Mouse (Mus musculus) ES-CJ7 (cell line): Measurements from ENCODE around the gene Olfr1412.

Experiments used
- DNase-seq: peaks from one replicate; pipeline ENCODE4 v3.0.0; 2011; ENCODE audit warnings: low read depth, low spot score

Gene Olfr1412

DNA sequence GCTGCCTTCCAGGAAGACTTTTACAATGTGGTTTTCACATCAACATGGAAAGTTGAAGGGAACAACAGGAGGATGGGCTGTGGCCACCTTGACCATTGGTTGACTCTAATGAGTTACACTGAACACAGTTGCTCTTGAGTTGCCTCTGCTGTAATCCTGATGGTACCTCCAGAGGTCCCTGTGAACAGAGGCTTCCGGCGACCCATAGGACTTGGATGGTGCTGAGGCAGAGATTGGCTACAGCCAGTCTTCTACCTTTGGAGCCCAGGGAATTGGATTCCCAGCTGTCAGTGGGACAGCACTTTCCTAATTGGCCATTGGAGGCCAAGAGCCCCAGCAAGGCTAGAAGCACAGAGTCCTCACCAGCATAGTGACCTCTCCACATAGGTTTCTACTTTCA lies at the start of gene Olfr1412:
Olfr1412 (plus strand) TSS at position 301 of the 400 bp plus-strand sequence.
- DNase-seq, result no peak

DNA sequence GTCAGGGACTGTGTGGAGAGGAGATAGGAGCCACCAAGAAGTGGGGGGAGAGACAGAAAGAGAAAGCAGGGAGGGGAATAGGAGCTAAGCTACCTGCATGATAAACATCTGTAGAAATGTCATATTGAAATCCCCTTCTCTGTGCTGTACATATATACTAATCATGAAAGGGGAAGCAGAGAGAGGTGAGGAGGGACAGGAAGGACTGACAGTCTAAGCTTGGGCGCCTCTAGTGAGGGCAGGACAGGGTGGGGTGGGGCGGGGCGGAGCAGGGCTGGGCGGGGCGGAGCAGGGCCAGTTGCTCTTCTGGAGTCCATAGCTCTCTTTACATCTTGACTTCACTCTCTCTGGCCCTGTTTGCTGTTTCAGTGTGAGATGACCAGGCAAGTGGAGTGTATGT lies 48.6 kb upstream of the Olfr1412 start:
- DNase-seq, result no peak

DNA sequence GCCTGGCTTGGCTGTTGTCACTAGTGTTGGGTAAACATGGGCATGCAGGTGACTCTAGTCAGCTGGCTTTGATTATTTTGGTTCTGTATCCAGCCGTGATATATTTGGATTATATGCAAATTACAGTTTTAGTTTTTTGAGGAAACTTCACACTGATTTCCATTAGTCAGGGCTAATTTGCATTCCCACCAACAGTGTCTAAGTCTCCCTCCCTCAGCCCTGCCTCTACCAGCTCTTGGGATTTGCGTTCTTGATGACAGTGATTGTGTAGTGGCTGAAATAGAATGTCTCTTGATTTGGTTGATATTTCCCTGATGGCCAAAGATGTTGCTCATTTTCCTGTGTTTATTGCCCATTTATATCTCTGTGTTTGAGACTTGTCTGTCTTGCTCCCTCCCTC lies 46.5 kb upstream of the Olfr1412 start:
- DNase-seq, result no peak

DNA sequence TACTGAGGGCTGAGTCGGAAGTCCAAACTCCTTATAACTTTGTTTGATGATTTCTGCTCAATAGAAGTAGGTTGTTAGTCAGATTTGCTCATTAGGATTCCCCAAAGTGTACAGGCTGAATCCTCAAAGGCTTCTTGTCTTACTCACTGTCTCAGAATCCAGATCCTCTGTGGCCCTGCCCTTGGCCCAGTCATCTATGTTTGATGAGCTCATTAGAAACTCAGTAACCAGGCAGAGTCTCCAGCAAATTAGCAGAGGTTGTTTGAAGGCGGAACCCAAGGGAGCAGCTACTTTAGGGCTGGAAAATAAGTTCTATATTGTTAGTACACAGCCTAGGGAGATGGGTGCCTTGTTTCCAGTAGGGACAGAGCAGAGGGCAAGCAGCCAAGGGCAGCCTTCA lies 39.6 kb upstream of the Olfr1412 start:
- no peak for DNase-seq

DNA sequence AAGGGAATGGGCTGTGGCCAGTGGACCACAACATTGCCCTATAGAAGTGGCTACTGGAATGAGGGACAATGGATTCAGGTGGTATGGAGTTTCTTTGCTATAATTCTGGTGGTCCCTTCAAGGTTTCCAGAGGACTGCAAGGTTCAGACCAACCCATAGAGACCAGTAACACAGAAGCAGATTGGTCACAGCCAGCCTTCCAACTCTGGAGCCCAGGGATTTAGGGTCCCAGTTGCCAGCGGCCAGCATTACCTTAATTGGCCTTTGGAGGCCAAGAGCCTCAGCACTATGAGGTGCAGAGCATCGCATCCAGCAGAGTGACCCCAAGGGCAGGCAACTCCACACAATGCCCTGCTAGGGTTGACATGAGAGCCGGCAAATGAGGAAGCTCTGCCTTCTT lies 14.6 kb upstream of the Olfr1412 start, which contains the start of gene Olfr1413:
Olfr1413 (plus strand) TSS at position 301 of the 400 bp plus-strand sequence.
- no peak for DNase-seq

DNA sequence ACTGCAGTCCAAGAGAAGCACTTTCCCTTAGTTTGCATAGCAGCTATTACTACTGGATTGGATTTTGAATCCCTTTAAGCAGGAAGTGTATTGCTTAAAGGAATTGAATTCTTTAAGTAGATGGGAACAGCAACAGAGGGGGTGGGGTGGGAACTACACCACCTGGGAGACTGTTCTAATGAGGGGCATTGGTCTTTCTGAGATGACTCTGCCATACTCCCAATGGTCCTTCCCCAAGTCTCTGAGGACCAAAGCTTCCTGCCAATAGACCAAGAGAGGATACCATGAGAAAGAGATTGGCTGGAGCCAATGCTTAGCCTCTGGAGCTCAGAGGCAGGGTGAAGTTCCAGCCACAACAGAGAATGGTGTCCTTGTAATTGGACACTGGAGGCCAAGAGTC lies 8.5 kb downstream of the Olfr1412 start, which contains the start of gene Olfr1411:
Olfr1411 (plus strand) TSS at position 301 of the 400 bp plus-strand sequence.
- no peak for DNase-seq

DNA sequence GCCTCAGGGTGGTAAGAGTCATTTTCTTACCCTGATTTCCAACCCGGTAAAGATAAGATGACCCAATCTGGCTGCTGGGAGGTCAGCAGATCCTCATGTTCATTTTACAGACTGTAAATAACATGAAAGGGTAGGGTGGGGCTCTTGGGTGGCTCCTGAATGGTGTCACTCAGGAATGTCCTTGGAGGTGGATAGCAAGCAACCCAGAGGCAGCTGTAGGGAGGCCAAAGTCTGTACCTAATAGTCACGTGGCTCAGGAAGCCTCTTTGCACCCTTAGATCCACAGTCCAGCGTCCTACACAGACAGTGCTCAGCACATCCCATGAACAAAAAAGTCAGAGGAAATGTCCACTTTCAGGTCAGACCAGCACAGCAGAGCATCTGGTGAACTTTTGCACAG lies 10.4 kb downstream of the Olfr1412 start:
- no peak for DNase-seq

DNA sequence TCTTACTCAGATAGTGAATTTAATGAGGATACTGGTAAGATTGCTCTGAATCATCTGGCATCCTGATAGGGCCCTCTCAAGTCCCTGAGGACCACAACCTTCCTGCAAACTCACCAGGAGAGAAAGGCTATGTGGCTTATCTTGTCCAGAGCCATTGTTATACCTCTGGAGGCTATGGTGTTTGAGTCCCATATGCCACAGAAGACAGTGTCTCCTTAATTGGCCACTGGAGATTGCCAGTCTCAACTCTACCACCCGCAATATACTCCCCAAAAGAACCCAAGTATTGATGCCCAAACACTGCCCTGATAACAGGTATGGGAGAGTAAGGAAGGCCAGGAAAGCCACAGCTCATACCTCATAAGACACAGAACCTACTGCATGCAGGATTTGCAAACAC lies 19.9 kb downstream of the Olfr1412 start, which contains the start of gene Olfr1410:
Olfr1410 (plus strand) TSS at position 301 of the 400 bp plus-strand sequence.
- no peak for DNase-seq

DNA sequence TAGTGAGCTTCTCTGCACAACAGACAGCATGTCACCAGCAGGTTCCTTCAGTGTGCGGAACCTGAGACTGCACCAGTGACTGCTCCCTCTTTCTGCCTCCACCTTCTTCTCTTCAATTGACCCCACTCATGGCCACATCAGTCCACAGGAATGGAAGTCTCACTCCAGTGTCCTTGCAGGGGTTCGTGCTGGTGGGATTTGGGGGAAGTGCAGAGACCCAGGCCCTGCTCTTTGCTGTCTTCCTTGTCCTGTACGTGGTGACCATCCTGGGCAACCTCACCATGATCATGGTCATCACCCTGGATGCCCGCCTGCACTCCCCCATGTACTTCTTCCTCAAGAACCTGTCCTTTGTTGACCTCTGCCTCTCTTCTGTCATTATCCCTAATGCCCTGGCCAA lies 22.1 kb downstream of the Olfr1412 start:
- no peak for DNase-seq

DNA sequence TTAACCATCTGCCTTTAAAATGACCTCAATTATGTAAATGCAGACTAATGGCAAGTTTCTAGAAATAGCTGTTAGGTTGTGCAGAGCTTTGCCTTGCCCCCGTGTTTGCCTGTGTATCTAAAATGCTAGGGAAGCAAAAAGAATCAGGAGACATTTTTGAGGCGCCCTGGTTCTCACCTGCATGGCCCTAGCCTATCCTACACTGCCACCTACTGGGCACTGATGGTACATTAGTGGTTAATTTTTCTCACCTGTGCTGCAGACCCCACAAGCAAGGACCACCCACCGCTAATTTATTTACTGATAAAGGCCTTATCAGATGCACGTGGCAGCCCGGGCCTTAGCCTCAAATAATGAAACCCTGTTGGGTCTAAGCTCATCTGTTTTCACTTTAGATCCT lies 25.4 kb downstream of the Olfr1412 start:
- DNase-seq, result peak; percentile 73

DNA sequence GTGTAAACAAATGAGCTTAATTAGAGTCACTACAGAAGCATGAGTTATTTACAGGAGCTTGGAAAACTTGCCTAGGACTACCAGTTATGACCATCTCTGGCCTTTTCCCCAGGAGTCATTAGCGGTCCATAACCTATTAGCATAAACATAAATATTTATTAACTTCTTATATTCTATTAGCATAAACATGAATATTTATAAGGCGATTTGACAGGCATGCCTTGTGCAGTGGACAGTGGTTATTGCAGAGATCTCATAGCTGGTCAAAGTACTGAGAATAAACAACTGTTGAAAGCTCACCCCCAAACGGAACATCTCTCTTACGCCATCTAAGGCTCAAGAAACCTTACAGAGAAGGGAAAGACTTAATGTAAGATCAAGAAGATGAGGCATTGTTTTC lies 27.6 kb downstream of the Olfr1412 start:
- no peak for DNase-seq

DNA sequence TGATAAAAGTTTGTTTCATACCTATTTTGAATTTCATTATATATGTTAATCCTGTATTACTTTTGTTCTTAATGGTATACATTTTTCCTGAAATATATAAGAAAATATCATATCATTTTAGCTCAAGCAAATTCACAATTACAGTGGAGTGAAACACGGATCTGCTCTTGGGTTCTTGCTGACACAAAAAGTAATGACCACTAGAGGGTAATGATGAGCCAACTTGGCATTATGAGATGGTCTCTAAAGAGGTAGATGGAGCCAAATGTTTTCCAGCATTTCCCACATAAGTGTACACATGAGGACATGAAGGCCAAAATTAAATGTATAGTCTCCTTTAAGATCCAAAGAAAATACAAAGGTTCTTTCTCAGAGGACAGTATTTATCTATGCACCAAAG lies 28.9 kb downstream of the Olfr1412 start:
- peak; percentile 44 for DNase-seq

DNA sequence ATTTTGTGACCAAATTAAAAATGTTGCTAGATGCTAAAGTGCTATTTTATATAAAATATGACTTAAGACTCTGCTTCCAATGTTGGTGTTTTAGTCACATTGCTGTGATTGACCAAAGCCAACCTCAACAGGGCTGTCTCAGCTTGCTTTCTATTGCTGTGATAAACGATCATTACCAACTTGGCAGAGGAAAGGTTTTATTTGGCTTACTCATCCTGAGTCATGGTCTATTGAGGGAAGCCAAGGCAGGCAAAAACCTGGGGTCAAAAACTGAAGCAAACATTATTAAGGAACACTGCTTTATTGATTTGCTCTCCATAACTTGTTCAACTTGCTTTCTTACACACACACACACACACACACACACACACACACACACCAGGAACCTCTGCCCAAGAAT lies 30.5 kb downstream of the Olfr1412 start:
- no peak for DNase-seq

DNA sequence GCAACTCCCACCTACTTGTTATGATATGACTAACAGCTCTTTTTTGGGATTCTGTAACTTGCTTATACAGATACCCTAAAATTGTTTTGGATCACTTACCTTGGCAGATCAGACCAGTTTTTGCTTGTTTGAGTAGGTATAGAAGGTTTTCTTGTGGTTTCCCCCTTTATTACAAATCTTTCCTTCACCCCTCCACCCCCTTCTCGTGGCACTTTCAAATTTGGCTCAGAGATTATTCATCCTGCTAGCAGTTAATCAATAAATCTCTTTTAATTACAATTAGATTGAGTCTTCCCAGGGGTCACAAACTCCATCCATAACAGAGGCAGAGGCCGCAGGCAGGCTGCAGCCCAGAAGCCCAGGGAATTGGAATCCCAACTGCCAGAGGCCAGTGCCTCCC lies 31.9 kb downstream of the Olfr1412 start, which contains the start of gene Olfr12:
Olfr12 (plus strand) TSS at position 301 of the 400 bp plus-strand sequence.
- DNase-seq, result no peak

DNA sequence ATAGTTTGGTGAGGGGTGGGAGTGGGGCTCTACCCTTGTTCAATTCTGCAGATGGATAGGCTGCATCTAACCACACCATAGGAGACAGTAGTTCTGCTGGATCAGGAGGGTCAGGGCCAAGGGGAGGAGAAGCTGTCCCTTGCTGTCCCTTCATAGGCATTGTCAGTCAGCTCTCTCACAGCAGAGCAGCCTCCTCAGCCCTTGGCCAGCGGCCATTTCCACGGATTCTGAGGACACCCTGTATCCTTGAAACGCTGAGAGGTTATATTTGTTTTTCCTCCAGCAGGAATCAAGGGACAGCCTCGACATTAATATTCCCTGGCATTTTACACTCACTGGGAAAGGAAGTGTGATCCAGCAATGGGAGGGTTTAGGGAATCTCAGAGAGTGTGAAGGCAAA lies 32.8 kb downstream of the Olfr1412 start:
- DNase-seq, result no peak

DNA sequence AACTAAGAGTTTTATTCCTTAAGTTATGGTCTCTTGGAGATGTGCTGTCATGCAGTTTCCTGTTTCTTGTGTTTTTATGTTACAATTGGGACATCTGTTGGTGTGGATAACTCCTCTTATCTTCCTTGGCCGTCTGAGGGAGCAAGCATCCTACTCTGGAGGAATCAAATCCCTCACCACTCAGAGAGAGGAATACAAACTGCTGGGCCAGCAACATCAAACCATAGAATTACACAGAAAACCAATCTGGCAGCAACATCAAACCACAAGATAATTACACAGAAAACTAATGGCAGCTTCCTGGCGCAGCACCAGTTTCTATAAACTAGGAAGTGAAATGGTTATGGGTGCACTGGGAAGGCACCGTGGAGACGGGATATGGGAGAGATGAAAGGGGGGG lies 42.6 kb downstream of the Olfr1412 start:
- DNase-seq, result no peak

DNA sequence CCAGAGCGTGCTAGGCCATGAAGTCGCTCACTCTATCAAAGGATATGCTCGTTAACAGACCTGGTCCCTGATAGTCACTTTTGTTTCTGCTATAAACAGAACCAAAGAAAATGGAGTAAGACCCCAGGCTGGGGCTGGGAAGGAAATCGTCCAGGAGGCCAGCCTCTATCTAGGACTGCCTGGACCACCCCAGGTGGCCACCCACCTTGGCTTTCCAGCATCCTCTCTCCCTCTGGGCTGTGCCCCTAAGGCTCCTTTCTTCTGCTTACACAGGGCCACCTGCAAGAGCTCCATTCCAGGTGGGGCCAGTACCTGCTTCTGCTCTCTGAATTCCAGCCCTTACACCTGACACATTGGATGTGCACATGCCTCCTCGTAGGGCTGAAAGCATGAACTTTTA lies 46.6 kb downstream of the Olfr1412 start:
- DNase-seq, result no peak

DNA sequence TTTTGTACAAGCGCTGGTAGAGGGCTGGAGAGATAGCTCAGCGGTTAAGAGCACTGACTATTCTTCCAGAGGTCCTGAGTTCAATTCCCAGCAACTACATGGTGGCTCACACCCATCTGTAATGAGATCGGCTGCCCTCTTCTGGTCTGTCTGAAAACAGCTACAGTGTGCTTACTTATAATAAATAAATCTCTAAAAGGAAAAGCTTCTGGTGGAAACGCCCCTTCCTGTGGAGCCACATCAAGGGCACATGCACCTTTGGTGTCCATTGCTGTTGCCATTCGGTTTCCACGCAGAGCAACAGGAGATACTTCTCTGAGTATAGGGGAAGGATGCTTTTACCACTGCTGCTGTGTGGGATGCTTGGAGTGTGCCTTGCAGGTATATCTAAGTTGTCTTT lies 47.4 kb downstream of the Olfr1412 start:
- peak; percentile 30 for DNase-seq

DNA sequence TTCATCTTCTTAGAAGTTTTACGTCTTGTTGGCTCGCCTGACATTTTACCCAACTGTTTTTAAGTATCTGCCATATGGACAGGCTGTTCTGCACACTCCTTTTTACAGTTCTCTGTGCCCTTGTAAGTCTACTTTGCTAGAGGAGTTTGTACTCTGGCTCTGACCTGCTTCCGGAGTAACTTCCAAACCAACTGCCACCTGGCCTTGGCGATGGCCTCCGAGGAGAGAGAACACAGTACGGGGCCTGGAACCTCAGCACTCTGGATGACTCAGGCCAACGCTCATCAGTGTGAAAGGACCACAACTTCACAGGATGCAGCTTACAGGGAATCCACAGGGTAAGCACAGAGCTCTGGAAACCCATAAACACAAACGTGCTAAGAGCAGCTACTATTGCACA lies 48.1 kb downstream of the Olfr1412 start:
- DNase-seq, result no peak

DNA sequence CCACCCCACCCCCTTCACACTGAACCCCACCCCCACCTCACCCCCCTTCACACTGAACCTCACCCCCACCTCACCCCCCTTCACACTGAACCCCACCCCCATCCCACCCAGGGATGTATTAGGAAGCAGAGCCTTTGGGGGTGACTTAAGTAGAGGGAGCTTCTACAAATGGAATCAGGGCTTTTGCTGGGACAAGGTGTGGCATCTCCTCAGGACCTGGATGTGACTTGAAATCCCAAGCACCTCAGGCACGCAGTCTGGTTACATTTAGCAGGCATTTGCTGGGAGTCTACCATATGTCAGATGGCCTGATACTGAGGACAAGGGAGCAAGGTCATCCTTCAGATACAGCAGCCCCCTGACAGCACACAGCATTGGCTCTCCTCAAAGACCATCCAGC lies 49.0 kb downstream of the Olfr1412 start:
- DNase-seq, result no peak

DNA sequence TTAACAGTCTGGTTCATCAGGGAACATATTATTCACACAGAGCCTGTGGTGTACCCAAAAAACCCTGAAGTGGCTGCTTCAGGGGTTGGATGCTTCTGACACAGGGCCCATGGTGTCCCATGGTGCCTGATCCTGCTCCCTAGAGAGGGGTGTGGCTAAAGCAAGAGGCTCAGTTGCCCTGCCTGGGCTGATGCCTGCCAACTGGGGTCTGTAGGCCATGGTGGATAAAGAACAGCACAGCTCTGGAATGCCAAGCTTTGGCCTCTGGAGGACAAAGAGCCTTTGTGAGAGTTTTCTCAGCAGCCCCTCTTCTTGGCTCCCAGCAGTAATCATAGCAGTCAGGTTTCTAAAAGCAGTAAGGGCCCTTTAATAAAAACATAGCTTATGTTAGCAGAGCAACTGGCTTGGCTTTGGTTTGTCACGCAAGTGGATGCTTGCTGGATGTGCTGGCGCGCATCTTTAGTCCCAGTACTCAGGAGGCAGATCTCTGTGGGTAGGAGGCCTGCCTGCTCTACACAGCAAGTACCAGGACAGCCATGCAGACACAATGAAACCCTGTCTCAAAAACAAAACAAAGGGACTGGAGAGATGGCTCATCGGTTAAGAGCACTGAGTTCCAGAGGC lies 49.5 kb downstream of the Olfr1412 start:
- no peak for DNase-seq

DNA sequence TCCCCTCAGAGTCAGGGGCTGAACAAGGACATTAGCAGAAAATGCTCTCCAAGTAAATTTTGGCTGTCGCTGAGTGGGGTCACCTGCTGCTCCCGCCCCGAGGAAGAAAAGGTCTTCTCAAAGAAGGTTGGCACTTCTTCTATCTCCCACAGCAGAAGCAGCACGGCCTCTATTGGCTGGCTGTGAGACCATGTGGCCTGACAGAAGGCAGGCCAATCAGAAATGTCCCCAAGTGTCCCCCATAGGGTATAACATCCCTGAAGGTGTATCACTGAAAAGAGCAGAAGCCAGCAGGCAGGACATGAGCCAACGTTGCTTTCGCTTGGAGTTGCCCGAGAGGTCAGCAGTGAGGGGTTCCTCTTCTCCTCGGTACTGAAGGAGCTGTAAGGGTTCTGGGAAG lies 50.4 kb downstream of the Olfr1412 start:
- no peak for DNase-seq

DNA sequence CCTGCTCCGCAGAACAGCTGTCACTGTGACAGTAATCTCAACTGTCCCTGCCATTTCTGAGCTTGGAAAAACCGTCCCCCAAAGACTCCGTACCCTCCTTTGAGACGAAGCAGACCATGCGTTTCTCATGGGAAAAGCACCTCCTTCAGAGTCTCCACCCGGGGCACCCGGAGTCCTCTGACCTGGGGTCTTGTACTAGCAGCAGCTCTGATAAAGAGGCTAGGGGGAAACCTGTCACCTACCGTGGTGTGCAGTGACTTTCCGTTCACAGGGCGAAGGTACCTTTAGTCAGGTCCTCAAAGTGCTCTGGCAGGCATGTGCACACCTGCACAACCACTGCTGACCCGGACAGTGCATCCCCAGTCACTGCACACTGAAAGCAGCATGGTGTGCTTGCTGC lies 51.1 kb downstream of the Olfr1412 start:
- no peak for DNase-seq
